Mouse (Mus musculus): ENCODE measurements around the gene Pknox2.

Pknox2 gene

GRCm38 (mm10) chr9:37051669-37052068, 95.5 kb downstream of the Pknox2 start:
- no peak for DNase-seq (ENCODE audit: low spot score in 2 of 2)

GRCm38 (mm10) chr9:37047490-37047889, 99.7 kb downstream of the Pknox2 start:
- DNase-seq (ENCODE audit: low spot score in 2 of 2): no peak

- DNase-seq (ENCODE audit: low spot score in 2 of 2): no peak
Measured at GRCm38 (mm10) chr9:37045875-37046274, 101.3 kb downstream of the Pknox2 start.

- no peak for DNase-seq (ENCODE audit: low spot score in 2 of 2)
Measured at GRCm38 (mm10) chr9:37044165-37044564, 103.0 kb downstream of the Pknox2 start.

- DNase-seq (ENCODE audit: low spot score in 2 of 2): no peak
Measured at GRCm38 (mm10) chr9:37038859-37039258, 108.3 kb downstream of the Pknox2 start.

- no peak for DNase-seq (ENCODE audit: low spot score in 2 of 2)
Measured at GRCm38 (mm10) chr9:37038445-37038844, 108.8 kb downstream of the Pknox2 start.

- DNase-seq (ENCODE audit: low spot score in 2 of 2): no peak
Measured at GRCm38 (mm10) chr9:37037405-37037804, 109.8 kb downstream of the Pknox2 start.

- DNase-seq (ENCODE audit: low spot score in 2 of 2): no peak
Measured at GRCm38 (mm10) chr9:37035248-37035647, 112.0 kb downstream of the Pknox2 start.

- DNase-seq (ENCODE audit: low spot score in 2 of 2): no peak
Measured at GRCm38 (mm10) chr9:37034316-37034715, 112.9 kb downstream of the Pknox2 start.

- no peak for DNase-seq (ENCODE audit: low spot score in 2 of 2)
Measured at GRCm38 (mm10) chr9:37030347-37031213, 116.6 kb downstream of the Pknox2 start.

- no peak for DNase-seq (ENCODE audit: low spot score in 2 of 2)
Measured at GRCm38 (mm10) chr9:37029811-37030346, 117.3 kb downstream of the Pknox2 start.

- DNase-seq (ENCODE audit: low spot score in 2 of 2): no peak
Measured at GRCm38 (mm10) chr9:37027825-37028575, 119.2 kb downstream of the Pknox2 start.

GRCm38 (mm10) chr9:37025913-37026312, 121.3 kb downstream of the Pknox2 start:
- no peak for DNase-seq (ENCODE audit: low spot score in 2 of 2)

- no peak for DNase-seq (ENCODE audit: low spot score in 2 of 2)
Measured at GRCm38 (mm10) chr9:37021586-37022230, 125.5 kb downstream of the Pknox2 start.

GRCm38 (mm10) chr9:37018154-37018553, 129.1 kb downstream of the Pknox2 start:
- no peak for DNase-seq (ENCODE audit: low spot score in 2 of 2)

GRCm38 (mm10) chr9:37017169-37017568, 130.0 kb downstream of the Pknox2 start:
- DNase-seq (ENCODE audit: low spot score in 2 of 2): no peak

- no peak for DNase-seq (ENCODE audit: low spot score in 2 of 2)
Measured at GRCm38 (mm10) chr9:37016165-37016564, 131.0 kb downstream of the Pknox2 start.

- no peak for DNase-seq (ENCODE audit: low spot score in 2 of 2)
Measured at GRCm38 (mm10) chr9:37013565-37013964, 133.6 kb downstream of the Pknox2 start.

GRCm38 (mm10) chr9:37008090-37008489, 139.1 kb downstream of the Pknox2 start:
- DNase-seq (ENCODE audit: low spot score in 2 of 2): no peak

GRCm38 (mm10) chr9:37004676-37005075, 142.5 kb downstream of the Pknox2 start:
- DNase-seq (ENCODE audit: low spot score in 2 of 2): no peak

GRCm38 (mm10) chr9:37001935-37002535, 145.2 kb downstream of the Pknox2 start:
- no peak for DNase-seq (ENCODE audit: low spot score in 2 of 2)

GRCm38 (mm10) chr9:36999393-36999792, 147.8 kb downstream of the Pknox2 start:
- no peak for DNase-seq (ENCODE audit: low spot score in 2 of 2)
